Mouse (Mus musculus) cerebellum, postnatal 10 days (tissue): ENCODE measurements around the gene Ttc26.
A peak's percentile ranks its signal among the peaks of the same experiment; 100 is the strongest.

ENCODE experiments used
- DNase-seq, 2 experiments: peaks; one replicate each; pipeline ENCODE4 v3.0.0; 2021; ENCODE audit warnings: mixed read lengths in 2 of 2

The Ttc26 gene

DNA sequence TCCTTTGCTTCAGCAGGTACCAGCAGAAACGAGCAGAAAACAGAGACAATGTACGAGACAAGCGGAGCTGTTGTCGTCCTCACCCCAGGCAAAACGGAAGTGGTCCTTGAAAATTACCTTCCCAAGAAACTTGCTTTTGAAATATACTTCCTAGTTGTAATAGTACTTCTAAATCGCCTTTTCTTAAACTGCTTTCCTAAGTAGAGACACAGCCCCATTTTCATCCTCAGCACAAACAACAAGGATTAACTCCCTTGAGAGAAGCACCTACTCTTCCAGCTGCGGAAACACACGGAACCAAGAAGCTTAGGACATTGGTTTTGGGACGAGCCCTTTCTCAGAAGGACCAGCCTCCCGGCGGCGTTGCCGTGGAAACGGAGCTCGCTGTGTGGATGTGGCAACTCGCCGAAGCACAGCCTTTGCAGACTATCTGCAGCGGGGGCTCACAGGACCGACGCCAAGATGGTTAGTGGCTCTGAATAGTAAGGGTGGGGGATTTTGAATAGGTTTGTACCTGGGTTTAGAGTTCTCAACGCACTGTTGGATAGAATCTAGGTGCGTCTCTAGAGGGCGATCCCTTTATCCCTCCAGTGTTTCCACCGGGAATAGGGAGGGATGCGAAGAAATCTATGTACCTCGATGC is at the start of gene Ttc26:
TSS of gene Ttc26 (plus strand) at position 341 of the 643 bp plus-strand sequence.
- DNase-seq = peak; percentile 93 to 94

DNA sequence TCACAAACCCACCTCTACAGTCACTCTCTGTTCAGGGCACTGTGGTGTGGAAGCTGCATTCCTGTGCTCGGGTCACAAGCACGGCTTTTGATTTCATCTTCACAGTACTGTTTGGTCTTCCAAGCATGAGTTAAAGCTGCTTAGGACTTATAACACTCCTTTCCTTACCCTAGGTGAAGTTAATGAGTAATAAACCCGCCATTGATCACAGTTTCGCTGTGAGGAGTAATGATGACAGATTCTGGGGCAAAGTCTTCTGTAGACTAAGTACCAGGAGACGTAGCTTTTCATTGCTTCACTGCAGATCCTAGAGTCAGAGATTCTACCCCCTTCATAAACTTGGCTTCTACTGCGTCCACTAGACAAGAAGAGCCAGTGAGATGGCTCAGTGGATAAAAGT is 46.0 kb upstream of the Ttc26 start:
- no peak for DNase-seq

DNA sequence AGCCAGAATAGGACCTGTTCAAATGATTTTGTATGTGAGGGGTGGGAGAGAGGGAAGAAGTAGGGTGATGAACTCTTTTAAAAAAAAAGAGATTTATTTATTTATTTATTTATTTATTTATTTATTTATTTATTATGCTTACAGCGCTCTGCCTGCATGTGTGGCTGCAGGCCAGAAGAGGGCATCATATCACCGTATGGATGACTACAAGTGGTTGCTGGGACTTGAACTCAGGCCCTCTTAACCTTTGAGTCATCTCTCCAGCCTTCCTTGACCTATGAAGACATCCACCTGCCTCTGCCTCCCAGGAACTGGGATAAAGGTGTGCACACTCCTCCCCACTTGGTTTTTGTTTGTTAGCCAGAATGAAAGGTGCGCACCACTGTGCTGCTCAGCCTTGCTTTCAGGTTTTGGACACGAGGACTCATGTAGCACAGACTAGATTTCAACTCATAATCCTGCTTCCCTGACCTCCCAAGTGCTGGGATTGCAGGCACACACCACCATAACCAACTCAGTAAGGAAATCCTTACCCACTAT is 44.0 kb upstream of the Ttc26 start:
- peak in 1 of 2 experiments; percentile 4 for DNase-seq

DNA sequence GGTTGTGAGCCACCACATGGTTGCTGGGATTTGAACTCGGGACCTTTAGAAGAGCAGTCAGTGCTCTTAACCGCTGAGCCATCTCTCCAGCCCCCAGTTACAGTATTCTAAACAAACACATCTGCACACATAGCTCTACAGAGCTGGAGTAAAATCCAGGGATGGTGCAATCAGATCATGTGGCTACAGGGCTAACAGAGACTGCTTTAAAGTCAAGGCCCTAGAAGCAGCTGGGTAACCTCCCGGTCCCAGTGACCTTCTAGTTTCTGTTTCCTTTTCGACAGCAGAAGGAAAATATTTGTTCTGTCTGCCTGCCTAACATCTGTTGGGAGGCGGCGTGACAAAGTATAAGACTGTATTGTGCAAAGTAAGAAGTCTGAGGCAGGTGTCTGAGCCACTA is 43.3 kb upstream of the Ttc26 start:
- DNase-seq = no peak

DNA sequence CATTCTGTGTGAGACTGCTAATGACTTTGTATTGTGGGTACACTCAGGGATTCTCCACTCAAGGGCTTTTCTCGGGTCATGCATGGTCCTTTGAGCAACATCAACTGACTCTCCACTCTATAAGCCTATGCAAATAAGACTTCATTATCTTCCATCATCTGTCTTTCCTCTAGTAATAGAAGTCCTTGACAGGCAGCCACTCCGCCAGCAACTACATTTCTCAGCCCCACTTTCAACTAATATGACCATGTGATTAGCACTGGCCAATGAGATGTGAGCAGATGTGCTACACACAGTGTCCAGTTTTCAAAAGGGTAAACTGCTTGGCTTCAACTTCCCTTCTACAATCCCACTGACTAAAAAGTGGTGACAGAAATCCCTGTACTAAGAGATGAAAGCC is 42.2 kb upstream of the Ttc26 start:
- DNase-seq = no peak

DNA sequence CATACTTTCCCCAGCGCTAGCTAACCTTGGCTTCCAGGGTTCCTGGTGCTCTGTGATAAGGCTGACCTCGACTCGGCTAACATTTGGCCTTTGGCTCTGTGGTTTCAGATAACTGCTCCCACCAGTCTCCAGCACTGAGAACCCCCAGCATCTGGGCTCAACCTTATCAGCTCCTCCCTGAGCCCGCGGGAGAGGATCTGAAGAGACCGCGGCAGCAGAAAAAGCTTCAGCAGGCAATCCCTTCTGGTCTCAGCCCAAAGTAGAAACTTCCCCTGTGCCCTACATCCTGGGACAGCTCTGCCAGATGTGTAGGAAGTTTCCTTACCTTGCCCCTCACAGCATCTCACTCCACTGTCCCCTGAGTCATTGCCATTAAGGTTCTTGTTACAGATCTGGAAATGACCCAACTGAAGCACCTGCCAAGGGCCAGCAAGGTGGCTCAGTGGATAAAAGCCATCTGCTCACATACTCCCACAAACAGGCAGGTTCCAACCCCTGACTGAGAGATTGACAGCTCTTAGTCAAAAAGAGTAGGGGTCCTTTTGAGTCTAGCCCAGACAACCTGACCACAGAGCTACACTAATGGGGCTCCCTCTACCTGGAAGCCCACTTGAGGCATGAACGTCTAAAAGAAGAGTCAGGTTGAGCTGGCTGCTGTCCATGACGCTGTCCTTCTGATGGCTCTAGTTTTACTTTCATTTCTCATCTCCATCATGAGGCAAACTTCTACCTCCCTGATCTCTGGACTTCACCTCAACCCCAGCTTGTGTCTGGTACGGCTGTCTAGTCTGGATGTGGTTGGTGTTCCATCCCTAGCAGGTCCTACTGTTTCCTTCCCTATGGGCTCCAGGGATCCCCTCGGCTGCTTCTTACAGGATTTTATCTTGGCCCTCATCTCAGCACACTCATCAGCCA is 39.3 kb upstream of the Ttc26 start:
- DNase-seq = peak; percentile 60 to 65

DNA sequence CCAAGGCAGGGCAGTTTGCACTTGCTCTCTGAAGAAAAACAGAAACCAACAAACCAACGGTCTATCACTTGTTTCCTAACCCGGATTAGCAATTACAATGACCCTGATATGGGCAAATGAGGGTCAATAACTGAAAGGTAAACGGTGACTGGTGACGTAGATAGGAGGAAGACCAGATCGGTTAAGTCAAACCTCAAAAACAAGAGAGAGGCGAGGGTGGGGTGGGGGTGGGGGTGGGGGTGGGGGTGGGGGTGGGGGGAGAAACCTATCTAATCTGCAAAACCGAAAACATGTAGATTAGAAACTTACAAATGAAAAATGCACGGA is 38.6 kb upstream of the Ttc26 start:
- no peak for DNase-seq

DNA sequence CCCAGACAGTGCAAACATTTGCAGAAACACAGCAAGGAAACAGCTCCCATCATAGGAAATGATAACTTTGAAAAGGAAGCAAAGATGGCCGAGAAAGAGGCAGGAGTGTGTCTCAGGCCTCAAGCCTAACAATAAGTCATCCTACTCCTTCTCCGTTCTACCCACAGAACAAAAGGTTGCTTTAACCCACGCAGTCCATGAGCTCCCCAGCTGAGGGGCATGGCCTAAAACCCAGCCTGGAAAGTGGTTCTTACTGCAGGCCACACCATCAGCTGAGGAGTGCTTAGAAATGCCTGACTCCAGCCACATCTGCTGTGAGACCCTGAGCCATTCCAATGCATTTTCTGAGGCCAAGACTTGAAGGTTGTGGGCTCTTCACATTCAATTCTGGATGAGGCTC is 37.7 kb upstream of the Ttc26 start:
- no peak for DNase-seq

DNA sequence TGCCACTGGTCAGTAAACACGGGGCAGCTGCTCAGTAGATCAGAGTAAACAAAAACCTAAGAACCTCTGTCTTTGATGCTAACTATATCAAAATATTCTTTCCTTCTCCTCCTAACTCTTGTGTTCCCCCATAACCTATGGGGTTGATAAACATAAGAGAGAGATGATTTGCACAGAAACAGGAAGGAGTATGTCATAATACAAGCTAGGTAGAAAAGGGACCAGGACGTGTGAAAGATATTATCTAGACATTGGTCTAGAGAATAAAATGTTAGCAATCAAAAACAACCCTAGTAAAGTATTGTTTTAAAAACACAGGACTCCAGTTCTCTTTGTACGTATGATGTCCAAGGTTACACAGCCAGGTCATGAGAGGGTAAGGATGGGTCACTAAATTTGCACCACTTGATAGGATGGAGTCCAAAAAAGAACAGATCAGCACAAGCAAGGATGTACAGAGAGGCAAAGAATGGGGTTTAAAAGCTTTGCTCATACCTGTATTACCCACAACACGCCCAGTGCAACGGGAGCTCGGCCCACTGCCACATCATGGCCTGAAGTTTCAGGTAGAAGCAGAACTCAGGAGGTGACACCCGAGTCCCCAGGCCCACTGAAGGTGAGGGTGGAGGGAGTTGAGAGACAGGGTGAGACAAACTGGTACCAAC is 37.1 kb upstream of the Ttc26 start:
- no peak for DNase-seq

DNA sequence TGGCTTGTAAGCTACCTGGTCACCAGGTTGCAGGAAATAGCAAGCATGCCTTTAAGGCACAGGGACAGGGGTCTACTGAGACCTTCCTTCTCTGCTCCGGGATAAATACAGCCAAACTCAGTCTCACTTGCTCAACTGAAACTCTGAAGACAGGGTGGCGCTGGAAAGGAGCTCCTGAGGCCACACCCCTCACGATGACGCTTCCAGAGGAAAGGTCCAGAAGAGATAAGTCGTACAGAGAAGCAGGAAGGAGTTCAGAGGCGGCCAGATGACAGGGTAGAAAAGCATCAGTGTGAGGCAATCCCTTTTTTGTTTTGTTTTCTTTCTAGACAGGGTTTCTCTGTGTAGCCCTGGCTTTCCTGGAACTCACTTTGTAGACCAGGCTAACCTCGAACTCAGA is 35.5 kb upstream of the Ttc26 start:
- DNase-seq = no peak

DNA sequence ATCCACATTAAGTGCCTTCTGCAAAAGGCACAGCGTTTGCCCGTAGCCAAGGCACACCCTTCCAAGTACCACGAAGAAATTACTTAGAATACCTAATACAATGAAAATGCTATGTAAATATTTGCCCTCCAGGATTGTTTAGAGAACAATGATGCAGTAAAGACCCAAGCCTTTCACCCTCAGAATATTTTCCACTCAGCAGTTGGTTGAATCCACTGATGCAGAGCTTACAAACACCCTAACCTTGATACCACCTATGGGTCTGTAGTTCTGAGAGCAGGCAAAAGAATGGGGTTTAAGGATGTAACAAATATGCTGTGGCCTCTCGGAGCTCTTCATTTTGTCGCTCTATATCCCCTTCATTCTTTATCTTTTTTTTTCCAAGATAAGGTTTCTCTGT is 33.4 kb upstream of the Ttc26 start:
- no peak for DNase-seq

DNA sequence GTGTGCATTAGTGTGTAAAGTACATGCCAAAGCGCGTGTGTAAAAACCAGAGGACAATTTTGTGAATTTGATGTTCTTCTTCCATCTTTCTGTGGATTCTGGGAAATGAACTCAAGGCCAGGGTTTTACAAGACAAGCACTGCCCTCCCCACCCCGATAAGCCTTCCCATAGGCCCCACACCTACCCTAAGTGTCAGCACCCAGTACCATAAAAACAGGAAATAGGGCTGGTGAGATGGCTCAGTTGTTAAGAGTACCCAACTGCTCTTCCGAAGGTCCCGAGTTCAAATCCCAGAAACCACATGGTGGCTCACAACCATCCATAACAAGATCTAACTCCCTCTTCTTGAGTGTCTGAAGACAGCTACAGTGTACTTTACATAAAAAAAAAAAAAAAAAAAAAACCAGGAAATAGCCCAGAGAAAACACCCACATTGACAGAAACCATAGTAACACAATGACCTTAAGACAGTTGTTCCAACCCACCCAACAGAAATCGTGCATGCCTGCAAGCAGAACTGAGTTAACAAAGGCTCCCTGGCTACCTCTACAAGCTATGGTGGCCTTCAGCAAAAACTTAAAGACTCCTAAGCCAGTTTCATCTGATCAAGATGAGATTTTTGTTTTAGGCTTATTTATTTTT is 32.3 kb upstream of the Ttc26 start:
- DNase-seq = no peak

DNA sequence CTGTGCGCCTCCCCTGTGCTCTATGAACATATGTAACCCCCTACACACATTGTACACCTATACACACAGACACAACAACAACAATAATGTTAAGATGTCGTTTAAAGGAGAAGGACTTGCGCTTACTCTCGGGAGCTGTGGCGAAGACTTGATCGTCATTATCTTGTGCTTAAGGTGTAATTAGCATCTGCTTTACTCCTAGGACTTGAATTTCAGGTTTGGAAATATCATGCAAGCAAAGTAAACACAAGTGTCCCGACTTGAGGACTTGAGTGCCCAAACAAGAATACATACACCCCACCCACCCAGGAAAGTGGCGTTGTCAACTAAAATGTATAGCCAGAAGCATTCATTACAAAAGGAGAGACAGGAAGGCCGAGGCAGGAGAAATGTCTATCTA is 31.5 kb upstream of the Ttc26 start:
- no peak for DNase-seq

DNA sequence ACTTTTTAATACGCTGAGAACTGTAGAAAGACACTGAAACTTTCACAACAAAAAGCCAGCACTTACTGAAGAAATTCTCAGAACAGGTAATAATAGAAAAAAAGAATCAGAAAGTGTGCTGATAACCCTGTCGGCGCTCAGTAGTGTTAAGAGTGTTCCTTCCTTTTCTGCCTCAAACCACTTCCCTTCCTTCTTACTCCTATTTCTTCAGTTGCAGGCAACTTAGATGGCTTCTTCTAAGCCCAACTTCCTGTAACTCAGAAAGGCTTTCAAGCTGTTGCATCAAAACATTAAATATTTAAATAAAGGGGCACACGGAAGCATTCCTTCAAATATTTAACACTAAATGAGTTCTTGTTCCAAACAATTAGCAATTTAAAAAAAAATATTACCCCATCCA is 29.3 kb upstream of the Ttc26 start:
- DNase-seq = no peak

DNA sequence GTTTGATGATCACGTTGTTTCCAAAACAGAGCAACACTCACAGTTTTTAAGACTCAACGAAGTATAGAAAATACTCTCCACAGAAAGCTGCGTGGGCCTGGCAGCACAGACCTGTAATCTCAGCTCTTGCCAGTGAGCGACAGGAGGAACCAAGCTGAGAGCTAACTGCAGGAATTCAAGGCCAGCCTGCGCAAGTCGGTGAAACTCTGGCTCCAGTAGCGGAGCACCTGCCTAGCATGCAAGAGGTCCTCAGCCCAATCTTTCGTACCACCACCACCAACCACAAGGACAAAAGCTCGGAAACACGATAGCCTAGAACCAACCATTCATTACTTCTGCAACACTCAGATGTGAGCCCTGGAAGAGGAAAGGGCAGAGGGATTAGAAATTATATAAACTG is 28.8 kb upstream of the Ttc26 start:
- peak; percentile 12 to 34 for DNase-seq

DNA sequence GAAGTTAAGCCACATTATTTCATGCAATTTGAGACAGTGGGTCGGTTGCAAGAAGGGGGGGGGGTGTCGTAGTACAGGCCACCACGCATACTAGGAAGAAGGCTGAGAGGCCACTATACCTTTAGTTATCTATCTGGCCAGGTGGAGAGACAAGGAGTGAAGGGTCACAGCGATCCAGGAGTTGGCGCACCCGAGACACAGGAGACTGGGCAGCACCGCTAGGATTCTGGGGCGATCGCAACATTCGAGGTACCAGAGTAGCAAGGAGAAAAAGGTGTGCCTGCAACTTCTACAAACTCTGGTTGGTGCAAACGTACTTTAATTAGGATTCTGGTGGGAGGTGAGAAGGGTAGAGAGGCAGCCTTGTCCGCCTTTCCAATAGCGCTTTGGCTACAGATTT is 28.1 kb upstream of the Ttc26 start:
- no peak for DNase-seq

DNA sequence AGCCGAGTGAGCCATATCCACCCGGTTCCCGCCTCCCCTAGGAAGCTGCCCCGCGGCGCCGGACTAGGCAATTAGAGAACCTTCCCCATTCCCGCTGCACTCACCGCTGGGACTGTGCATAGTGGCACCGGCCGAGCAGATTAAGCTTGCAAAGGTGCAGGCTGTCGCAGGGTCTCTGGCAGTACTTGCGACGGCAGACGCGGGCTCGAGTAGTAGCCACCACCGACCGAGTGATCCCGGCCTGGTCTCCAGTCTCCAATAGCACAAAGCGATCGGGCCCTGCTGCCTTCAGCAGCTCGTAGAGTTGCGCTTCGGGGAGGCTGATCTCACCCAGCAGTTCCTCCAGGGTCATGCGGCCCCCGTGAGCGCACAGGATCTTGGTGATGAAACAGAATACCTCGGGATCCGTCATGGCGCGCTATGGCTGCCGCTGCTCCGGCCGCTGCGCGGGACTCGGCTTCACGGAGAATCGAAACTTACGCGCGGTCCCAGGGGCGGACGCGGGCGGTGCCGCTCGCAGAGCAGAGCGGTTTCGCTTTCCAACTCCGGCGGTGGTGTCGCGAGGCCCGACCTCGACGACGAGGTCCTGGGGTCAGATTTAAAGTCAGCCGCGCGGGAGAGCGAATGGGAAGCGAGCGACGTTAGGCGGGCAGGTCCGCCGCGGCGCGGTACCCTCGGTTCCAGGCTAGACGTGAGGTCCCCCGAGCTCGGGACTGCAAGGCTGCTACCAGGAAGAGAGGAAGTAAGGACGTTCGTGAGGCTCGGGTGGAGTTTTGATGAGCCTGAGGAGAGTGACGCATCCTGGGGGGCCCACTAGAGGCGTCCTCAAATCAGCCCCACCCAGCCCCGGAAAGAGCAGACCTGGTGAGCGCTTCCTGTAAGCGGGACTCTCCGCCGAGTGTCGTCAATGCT is 27.2 kb upstream of the Ttc26 start, which contains the start of gene Zc3hav1:
TSS of gene Zc3hav1 (minus strand) at position 793 of the 912 bp plus-strand sequence.
- DNase-seq = peak; percentile 42 to 45

DNA sequence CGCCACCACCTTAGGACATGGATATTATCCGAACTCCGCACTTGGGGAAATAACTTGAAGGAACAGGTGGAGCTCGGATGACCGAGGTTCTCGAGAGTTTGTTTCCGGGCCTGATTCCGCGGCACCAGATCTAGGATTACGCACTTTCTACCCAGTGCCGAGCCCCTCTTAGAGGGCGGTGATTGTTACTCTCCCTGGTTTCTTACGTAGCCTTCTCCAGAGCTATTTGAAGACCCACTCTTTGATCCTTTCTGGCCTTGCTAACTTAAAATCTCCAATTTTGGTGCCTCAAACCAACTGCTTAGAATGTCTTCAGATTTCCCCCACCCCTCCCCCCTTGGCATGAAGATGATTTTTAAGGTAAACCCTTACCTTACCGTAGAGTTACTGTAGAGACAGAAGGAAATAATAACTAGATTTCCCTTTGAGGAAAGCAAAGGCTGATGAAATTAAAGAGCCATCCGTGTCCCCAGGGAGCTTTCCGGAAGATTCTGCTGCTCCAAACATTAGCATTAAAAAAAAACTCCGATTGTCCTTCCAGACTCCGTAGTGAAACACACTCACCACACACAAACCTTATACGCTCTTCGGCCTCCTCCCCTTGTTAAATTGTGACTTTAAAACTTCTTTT is 26.4 kb upstream of the Ttc26 start:
- peak in 1 of 2 experiments; percentile 7 for DNase-seq

DNA sequence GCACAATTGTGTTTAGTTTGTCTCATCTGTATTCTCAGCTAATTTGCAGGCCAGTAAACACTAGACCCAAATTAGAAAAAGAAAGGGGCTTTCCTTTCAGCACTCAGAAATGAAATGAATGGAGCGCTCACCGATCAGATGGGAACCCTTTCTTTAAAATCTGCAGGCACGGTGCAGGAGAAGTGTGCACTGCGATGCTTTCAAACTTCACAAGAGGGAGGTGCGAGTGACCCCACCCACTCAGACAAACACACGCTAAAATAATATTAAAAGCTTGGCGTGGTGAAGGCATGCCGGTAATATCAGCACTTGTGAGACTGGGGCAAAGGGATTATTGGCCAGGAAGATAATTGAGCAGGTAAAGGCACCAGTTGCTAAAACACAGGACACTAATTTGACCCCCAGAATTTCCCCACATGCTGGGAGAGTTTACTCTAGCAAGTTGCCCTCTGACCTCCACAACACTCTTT is 25.9 kb upstream of the Ttc26 start:
- no peak for DNase-seq

DNA sequence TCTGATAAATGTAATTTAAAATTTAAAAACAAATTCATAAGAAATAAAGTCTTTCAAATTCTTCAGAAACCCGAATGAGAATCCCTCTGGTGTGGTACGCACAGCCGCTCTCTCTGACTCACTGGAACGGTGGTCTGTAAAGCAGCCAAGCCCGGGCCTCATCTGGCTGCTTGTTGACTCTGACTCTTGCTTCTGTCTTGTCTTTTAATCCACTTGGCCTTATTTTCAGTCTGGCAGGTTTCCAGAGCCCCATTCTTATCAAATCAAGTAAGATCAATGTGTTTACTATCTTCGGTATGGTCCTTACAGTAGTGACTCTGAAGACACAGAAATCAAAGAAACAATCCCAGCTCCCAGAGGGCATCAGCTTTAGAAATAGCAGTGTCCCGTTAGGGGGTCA is 25.4 kb upstream of the Ttc26 start:
- peak; percentile 31 to 35 for DNase-seq
